Mouse (Mus musculus): ENCODE results near the gene Miga1.

The Miga1 gene

GRCm38 (mm10) chr3:152245273-152245910 is 94.8 kb downstream of the Miga1 start:
- DNase-seq (ENCODE audit: extremely low read depth, low read depth) = no peak

GRCm38 (mm10) chr3:152243304-152243703 is 96.9 kb downstream of the Miga1 start:
- DNase-seq (ENCODE audit: extremely low read depth, low read depth) = no peak

DNA sequence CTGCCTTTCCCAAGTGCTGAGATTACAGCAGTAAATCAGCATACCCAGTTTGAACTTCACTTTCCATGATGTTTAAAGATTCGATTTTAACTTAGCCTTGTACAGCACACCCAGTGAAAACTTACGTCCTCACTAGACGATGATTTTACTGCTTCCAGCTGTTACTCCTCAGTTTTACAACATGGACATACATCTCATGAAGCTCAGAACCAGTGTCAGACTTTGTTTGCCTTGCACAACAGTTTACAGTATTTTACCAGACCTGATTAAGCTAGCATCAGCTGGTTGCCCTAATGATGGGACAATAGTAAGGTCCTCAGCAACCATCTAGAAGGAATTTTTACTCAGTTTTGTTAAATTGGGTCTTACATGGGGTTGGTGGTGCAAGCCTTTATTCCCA is 99.1 kb downstream of the Miga1 start:
- no peak for DNase-seq (ENCODE audit: extremely low read depth, low read depth)

DNA sequence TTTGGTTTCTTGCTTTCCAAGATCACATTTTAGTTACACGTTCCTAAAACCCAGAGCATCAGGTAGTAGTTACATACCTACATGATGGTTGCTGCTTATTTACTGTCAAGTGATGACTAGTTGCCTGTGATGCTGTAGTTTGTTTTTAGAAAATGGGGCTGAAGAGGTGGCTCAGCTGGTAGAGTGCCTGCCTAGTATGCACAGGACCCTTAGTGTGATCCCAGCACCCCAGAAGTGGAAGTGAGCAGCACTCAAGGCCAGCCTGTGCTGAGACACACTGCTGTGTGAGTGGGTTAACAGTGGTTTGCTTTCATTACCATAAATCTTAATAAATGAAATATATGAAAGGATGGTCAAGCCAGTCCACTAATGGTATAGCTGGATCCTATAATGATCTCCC is 100.6 kb downstream of the Miga1 start:
- DNase-seq (ENCODE audit: extremely low read depth, low read depth) = no peak

GRCm38 (mm10) chr3:152238836-152239235 is 101.4 kb downstream of the Miga1 start:
- peak; percentile 50 for DNase-seq (ENCODE audit: extremely low read depth, low read depth)

DNA sequence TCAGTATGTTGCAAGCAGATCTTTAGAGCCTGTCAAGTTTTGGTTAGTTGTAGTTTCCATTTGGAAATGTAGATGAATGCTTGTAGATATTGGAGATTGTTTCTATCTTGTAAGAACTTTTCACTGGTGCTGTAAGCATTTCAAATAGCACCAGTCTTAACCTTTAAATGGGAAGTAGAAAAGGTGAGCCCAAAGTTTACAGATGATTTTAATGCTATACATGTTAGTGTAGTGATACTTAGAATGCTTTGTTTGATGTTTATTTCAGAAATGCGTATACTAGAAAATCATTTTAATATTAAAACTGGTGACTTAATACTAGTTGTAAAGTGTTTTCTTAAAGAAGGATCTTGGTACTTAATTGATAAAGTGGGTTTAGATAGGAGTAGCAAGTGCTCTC is 104.4 kb downstream of the Miga1 start:
- no peak for DNase-seq (ENCODE audit: extremely low read depth, low read depth)

GRCm38 (mm10) chr3:152235238-152235637 is 105.0 kb downstream of the Miga1 start:
- DNase-seq (ENCODE audit: extremely low read depth, low read depth) = no peak

- DNase-seq (ENCODE audit: extremely low read depth, low read depth) = no peak
Observed at GRCm38 (mm10) chr3:152231333-152232100, 108.7 kb downstream of the Miga1 start.

- DNase-seq (ENCODE audit: extremely low read depth, low read depth) = no peak
Observed at GRCm38 (mm10) chr3:152229271-152229670, 110.9 kb downstream of the Miga1 start.

DNA sequence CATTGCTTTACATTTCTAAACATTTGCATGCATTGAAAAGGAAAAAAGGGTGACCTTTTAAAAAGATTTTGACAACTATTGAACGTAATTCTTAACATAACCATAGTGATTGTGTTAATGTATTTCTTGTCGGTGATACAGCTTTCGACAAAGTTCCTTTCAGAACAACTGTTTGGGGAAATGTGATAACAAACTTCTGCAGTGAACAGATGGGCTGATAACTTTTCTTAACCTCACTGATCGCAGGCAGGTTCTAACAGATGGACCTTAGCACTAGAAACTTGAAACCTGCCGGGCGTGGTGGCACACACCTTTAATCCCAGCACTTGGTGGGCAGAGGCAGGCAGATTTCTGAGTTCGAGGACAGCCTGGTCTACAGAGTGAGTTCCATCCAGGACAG is 111.4 kb downstream of the Miga1 start:
- DNase-seq (ENCODE audit: extremely low read depth, low read depth) = no peak

- no peak for DNase-seq (ENCODE audit: extremely low read depth, low read depth)
Observed at GRCm38 (mm10) chr3:152225906-152226305, 114.3 kb downstream of the Miga1 start.

DNA sequence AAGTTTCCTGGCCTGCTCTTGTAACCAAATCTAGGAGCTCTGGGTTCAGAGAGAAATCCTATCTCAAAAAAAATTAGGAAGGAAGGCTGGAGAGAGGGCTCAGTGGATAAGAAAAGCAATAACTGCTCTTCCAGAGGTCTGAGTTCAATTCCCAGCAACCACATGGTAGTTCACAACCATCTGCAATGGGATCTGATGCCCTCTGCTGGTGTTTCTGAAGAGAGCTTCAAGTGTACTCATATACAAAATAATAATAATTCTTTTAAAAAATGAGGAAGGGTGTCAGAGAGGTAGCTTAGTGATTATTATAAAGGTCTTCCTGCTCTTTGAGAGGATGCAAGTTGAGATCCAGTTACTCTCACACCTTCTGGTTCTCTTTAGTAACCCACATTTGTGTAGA is 115.3 kb downstream of the Miga1 start:
- no peak for DNase-seq (ENCODE audit: extremely low read depth, low read depth)
